Mouse (Mus musculus): ENCODE results near the gene Atp5j2. TPM values are rescaled to one million over a fixed set of nuclear protein-coding genes. Genes with fewer than 3 reads are reported as not detected.

Atp5j2 gene
- total RNA-seq, 1 experiment from 2014 or later, result 81.6 TPM

GRCm38 (mm10) chr5:145139571-145140519, 52.0 kb downstream of the Atp5j2 start, which contains the start of the genes Pdap1 and Bud31:
TSS of gene Pdap1 (minus strand) at chr5:145140238.
TSS of gene Bud31 (plus strand) at chr5:145140362.
- peak; percentile 86 for ATAC-seq (ENCODE audit: extremely low read depth, insufficient number of reproducible peaks, low FRiP score, poor library complexity, severe bottlenecking)

- no peak for ATAC-seq (ENCODE audit: extremely low read depth, insufficient number of reproducible peaks, low FRiP score, poor library complexity, severe bottlenecking)
Measured at GRCm38 (mm10) chr5:145138836-145139235, 53.0 kb downstream of the Atp5j2 start.

Other genes with a start within 250 kb of the Atp5j2 start
- gene Smurf1, start 226.2 kb downstream of the Atp5j2 start, total RNA-seq (2017), result 14.4 and 19.2 TPM in 2 replicates
- not detected in 2 replicates for gene Gm4871, start 159.3 kb downstream of the Atp5j2 start, total RNA-seq (2017)
- not detected in 2 replicates for gene 1700018F24Rik, start 149.1 kb downstream of the Atp5j2 start, total RNA-seq (2017)
- gene Arpc1a, start 108.2 kb downstream of the Atp5j2 start, total RNA-seq (2017), result 71.2 and 79.7 TPM in 2 replicates
- gene Kpna7, start 108.0 kb downstream of the Atp5j2 start, total RNA-seq (2017), result not detected in 2 replicates
- gene Arpc1b, start 77.8 kb downstream of the Atp5j2 start, total RNA-seq (2017), result 524 and 552 TPM in 2 replicates
- gene Pdap1, start 51.8 kb downstream of the Atp5j2 start, total RNA-seq (2017), result 73.3 and 79.9 TPM in 2 replicates
- gene Bud31, start 51.7 kb downstream of the Atp5j2 start, total RNA-seq (2017), result 170 and 185 TPM in 2 replicates
- 20.3 and 20.8 TPM in 2 replicates for gene Ptcd1, start 25.0 kb downstream of the Atp5j2 start, total RNA-seq (2017)
- gene Cpsf4, start 24.8 kb downstream of the Atp5j2 start, total RNA-seq (2017), result 31.9 and 36.5 TPM in 2 replicates
- gene Zkscan14, start 9.8 kb upstream of the Atp5j2 start, total RNA-seq (2017), result 39.6 and 44.0 TPM in 2 replicates
- gene Zkscan5, start 12.5 kb upstream of the Atp5j2 start, total RNA-seq (2017), result 6.6 and 8.5 TPM in 2 replicates
- 33.1 and 35.4 TPM in 2 replicates for gene Zfp655, start 39.7 kb upstream of the Atp5j2 start, total RNA-seq (2017)
- 9.3 and 10.5 TPM in 2 replicates for gene Zscan25, start 88.4 kb upstream of the Atp5j2 start, total RNA-seq (2017)
- not detected in 2 replicates for gene Cyp3a57, start 153.2 kb upstream of the Atp5j2 start, total RNA-seq (2017)

Data from neutrophil, adult 5-6 weeks (primary cell).